Mouse (Mus musculus) layer of hippocampus, adult 2 months (tissue): Measurements from ENCODE around the gene Opn5. TPM values are rescaled to one million over a fixed set of nuclear protein-coding genes. Genes with fewer than 3 reads are reported as not detected.
A peak's percentile ranks its signal among the peaks of the same experiment; 100 is the strongest.

Experiments used
- DNase-seq, 2 experiments: peaks; one replicate each; pipeline ENCODE4 v3.0.0; 2022; ENCODE audit warnings: low spot score in 2 of 2
- H3K27ac ChIP-seq: fragments of 200-600 bp; 2 replicates; pipeline ENCODE4 v1.8.1; 2022
- H3K4me3 ChIP-seq: fragments of 200-600 bp; 2 replicates; pipeline ENCODE4 v1.8.1; 2022; ENCODE audit warnings: mild to moderate bottlenecking
- CTCF ChIP-seq: fragments of 200-600 bp; conservative IDR thresholded peaks from 2 replicates; pipeline ENCODE4 v1.8.1; 2022; ENCODE audit warnings: antibody characterized with exemption, mild to moderate bottlenecking, moderate library complexity
- long read RNA-seq, 2 experiments: library from polyadenylated mRNA; stranded (forward); transcript quantifications; one replicate each; pipeline ENCODE4 v2.0.0; 2021; ENCODE audit warnings: borderline mapping rate in 2 of 2
- total RNA-seq, 2 experiments: library from RNA; stranded (reverse); gene quantifications; 2 replicates each; pipeline ENCODE4 v1.2.3; 2021

Opn5 gene
- total RNA-seq, result not detected
- long read RNA-seq, experiment 1, result 0 reads
- long read RNA-seq, experiment 2, result 0 reads

DNA sequence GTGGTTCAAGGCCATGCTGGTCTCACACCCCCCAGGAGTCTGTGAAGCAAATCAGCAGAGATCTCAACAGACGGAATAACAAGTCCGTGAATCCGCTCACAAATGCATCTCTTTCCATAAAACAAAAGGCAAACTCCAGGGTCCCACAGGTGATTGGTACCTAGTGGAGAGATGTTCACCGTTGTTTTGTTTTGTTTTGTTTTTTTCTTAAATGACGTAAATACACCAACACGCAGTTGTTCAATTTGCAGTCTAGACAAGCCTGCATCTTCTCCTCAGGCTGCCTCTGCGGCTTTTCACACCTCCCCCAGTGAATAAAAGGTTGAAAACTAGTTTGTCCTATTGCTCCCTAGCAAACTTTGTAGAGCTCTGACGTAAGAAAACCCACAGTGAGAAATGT lies at the start of gene Opn5:
Gene Opn5 (minus strand): TSS at position 101 of the 400 bp plus-strand sequence.
- no peak for TF ChIP-seq CTCF
- no peak for DNase-seq
- no peak within 1 kb of the TSS for H3K27ac ChIP-seq
- no peak within 1 kb of the TSS for H3K4me3 ChIP-seq

GRCm38 (mm10) chr17:42658634-42659422 lies 47.6 kb upstream of the Opn5 start:
- peak in 1 of 2 experiments; percentile 10 for DNase-seq
- TF ChIP-seq CTCF, result peak; percentile 87
- H3K27ac ChIP-seq, result no peak overlapping the region
- no peak overlapping the region for H3K4me3 ChIP-seq

GRCm38 (mm10) chr17:42643416-42643815 lies 32.2 kb upstream of the Opn5 start:
- no peak for TF ChIP-seq CTCF
- Histone ChIP-seq H3K27ac (no peak overlapping the region), H3K4me3 (no peak overlapping the region)
- no peak for DNase-seq

- DNase-seq, result no peak
Observed at GRCm38 (mm10) chr17:42630206-42630605, 19.0 kb upstream of the Opn5 start.

GRCm38 (mm10) chr17:42613043-42613737 lies 2.0 kb upstream of the Opn5 start:
- DNase-seq, result peak; percentile 60 to 76
- no peak overlapping the region for H3K27ac ChIP-seq
- H3K4me3 ChIP-seq, result no peak overlapping the region
- TF ChIP-seq CTCF, result peak; percentile 93

More at GRCm38 (mm10) chr17:42630206-42630605, 19.0 kb upstream of the Opn5 start:
- no peak overlapping the region for H3K27ac ChIP-seq
- no peak overlapping the region for H3K4me3 ChIP-seq
- TF ChIP-seq CTCF, result no peak

DNA sequence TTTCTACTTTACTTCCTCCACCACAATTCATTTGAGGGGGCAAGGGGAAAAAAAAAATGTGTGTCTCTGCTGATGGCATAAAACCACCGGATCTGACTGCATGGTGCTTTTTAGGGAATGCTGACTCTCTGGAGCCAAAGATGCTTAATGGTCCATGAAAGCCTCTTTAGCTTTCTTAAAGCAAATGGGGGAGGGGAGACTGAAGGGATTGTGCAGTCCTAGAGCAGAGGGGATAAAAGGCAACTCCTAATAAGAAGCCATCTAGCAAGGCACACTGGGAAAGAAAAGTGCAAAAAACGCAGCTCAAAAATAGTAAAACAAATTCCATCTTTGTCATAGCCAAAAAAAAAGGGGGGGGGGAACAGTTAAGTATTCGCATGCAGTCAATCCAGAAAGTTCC lies 2.9 kb downstream of the Opn5 start:
- no peak overlapping the region for H3K27ac ChIP-seq
- TF ChIP-seq CTCF, result no peak
- no peak for DNase-seq
- no peak overlapping the region for H3K4me3 ChIP-seq

DNA sequence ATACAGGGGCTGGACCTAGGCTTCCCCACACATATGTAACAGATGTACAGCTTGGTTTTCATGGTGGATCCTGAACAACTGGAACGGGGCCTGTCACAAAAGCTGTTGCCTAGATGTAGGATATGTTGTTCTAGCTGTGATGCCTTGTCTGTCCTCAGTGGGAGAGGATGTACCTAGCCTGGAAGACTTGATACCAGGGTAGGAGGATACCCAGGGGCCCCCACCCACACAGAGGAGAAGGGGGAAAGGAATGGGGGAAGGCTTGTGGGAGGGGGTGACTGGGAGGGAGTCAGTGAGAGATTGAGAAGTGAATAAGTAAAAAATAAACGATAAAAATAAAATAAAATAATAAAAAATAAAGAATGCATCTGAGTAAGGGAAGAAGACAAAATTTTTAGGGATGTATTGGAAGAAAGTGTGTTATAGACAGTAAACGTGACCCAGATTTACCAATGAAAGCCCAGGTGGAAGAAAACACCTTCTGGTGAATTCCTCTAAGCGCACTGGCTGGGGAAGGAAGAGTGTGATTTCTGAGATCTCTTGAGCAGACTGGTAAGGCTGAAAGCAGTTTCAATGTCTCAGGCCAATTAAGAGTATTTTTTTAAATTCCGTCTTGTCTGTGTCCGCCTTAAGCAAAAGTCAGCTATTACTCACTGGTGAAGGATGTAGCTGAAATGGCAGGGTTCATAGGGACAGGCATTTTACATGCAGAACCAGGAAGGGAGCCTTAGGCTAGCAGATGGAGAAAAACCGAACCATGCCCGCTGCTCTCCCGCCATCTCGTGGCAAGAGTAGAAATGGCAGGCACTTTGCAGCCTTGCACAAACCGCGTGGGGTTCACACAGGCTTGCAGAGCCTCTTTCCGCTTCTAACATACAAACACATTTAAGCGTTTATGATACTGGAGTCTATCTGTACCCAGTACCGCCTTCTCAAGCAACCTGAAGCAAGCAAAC lies 8.1 kb downstream of the Opn5 start:
- peak; percentile 86 to 91 for DNase-seq
- peak; percentile 95 for TF ChIP-seq CTCF
- Histone ChIP-seq H3K27ac (peak overlapping the region; percentile 18; the same call in 1 of the 2 replicates), H3K4me3 (no peak overlapping the region)

DNA sequence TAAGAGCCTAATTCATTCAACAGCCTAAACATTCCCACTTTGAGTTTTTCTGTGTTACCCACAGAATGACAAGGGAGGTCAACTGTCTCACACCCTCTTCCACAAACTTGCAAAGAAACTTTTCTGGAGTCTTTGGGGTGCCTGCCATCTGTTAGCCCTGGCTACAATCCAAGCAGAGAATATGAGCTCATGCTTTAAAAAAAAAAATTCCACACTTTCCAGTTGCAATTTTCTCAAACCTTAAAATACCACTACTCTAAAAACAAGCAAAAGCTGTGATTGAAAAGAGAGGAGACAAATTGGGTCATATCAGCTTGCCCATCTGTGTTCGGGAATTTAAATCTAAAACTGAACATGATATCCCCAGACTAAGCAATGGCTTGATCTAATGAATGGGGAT lies 24.7 kb downstream of the Opn5 start:
- TF ChIP-seq CTCF, result no peak
- Histone ChIP-seq H3K4me3 (no peak overlapping the region), H3K27ac (no peak overlapping the region)
- DNase-seq, result peak in 1 of 2 experiments; percentile 3

DNA sequence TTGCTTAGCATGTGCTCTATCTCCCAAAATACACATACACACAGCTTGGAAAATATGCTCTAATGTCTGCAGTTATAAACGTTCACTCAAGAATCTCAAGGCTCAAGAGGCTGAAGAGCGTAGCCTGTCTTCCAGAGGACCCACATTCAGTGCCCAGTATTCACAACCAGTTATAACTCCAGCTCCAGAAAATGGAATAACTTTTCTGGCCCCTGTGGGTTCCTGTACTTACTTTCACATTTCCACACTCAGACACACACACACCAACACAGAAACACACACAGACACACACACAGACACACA lies 28.2 kb downstream of the Opn5 start:
- no peak for DNase-seq
- H3K27ac ChIP-seq, result no peak overlapping the region
- H3K4me3 ChIP-seq, result no peak overlapping the region
- TF ChIP-seq CTCF, result no peak

DNA sequence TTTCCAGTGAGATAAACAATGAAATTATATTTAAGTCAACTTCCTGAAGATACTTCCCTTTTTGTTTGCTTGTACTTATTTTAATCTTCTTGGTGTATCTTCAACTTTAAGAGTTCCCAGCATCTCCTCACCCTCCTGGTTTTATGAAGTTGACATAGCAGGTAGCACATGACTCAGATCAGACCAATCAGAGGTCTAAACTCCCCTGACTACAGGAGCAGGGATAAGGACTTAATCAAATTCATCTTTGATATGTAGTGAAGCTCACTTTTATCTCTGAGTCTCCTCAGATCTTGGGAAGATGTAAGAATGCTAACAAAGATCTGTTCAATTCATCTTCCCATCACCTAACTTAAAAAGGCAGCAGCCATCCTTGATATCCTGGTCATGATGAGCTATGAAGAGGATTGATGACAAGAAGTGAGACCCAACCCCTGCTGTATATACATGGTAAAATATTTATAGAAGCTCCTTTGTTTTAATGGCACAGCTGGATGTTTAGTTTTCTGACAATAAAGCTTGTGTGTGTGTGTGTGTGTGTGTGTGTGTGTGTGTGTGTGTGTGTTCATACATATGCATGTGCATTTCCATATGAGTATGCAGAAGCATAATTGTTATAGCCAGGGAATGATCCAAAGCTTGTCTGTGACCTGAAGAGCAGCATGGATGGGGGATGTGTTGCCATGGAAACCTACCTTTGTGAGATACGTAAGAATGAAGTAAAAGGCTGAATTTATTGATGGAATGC lies 28.7 kb downstream of the Opn5 start:
- Histone ChIP-seq H3K4me3 (no peak overlapping the region), H3K27ac (no peak overlapping the region)
- TF ChIP-seq CTCF, result no peak
- DNase-seq, result no peak

GRCm38 (mm10) chr17:42580623-42581022 lies 30.6 kb downstream of the Opn5 start:
- no peak for TF ChIP-seq CTCF
- no peak overlapping the region for H3K27ac ChIP-seq
- DNase-seq, result no peak
- H3K4me3 ChIP-seq, result no peak overlapping the region

- DNase-seq, result no peak
- Histone ChIP-seq H3K4me3 (no peak overlapping the region), H3K27ac (no peak overlapping the region)
- no peak for TF ChIP-seq CTCF
Observed at GRCm38 (mm10) chr17:42580196-42580595, 31.0 kb downstream of the Opn5 start.
